Mouse (Mus musculus): ENCODE measurements at regions not wholly inside any gene's neighbourhood (a gene's known extent, or its start where the extent isn't known, plus 50 kb on each side); places are given as distances from the start of the nearest gene placed in this dataset.
A peak's percentile ranks its signal among the peaks of the same experiment; 100 is the strongest.

DNA sequence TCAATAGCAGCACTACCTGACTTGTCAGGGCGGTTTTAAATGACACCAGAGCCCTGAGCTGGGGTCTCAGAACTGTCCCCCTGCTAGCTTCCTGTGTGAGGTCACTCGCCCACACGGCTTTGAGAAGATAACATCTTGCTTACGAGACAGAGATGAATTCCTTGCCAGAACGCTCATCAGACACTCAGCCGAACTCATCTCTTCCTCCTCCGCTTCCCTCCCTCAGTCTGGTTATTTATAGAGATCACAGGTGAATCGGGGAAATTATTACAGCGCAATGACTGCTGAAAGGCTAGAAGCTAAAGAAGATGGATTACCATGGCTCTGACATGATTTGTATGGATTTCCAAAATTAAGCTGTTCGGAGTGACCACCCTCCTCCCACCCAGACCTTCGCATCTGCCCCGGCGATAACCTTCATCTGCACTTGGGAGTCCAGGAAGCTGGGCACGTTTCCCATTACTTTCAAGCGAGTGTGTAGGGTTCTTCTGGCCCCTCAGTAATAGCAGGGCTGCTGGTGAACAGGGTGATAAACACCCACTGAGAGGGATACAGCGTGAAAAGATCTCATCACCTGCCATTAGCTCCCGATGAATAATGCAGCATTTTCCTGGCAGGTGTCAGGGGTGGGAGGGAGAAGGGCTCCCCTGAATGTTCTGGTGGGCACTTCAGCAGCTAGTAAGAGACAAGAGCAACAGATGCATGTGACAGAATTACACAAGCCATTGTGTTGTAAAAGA is 430.4 kb downstream of the Psat1 start:
- no peaks in the 10 kb centered on the region for H3K9me3 ChIP-seq (ENCODE audit: low read length)
- H3K27ac ChIP-seq (ENCODE audit: low read depth, low read length): 0 out of 2 replicates have a peak overlapping the region, but pooled peaks have one; percentile 46
- peak; percentile 27 for DNase-seq
- peak overlapping the region; percentile 31 for H3K4me2 ChIP-seq (ENCODE audit: low read depth)
- H3K9ac ChIP-seq: peak overlapping the region; percentile 22
- 47% methylated on average over 17 of the region's 17 CpGs for WGBS
- 0 out of 2 replicates have a peak overlapping the region, but pooled peaks have one; percentile 7 for H3K4me3 ChIP-seq (ENCODE audit: low read depth, low read length)
- no peaks in the 10 kb centered on the region for H3K27me3 ChIP-seq (ENCODE audit: insufficient read depth, low read length)
- no peaks in the 10 kb centered on the region for H3K36me3 ChIP-seq (ENCODE audit: insufficient read depth)
- H3K4me1 ChIP-seq (ENCODE audit: insufficient read depth): no peaks in the 10 kb centered on the region; the same call in 1 of the 2 replicates
- ATAC-seq: peak; percentile 60; the same call in 1 of the 2 replicates
- TF ChIP-seq CTCF (IDR thresholded peaks at IDR 0.05; ENCODE audit: low read depth): no peak

DNA sequence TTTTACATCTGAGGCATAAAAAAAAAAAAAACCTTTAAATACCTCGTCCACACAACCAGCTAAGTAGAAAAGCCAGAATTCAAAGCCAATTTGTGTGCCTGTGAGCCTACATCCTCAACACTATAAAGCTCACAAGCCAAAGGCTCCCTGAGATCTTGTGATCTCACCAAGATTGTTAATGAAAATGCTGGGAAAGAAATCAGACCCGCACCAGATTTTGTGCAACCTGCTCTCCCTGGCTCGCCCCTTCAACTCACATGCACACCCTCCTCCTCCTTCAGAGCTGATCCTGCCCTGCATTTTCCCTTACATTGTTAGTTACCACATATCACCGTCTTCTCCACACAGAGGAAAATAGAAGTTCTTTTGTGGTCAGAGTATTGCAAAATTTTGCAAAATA is 433.9 kb downstream of the Psat1 start:
- 67% methylated on average over 4 of the region's 4 CpGs for WGBS
- H3K9ac ChIP-seq: no peak overlapping the region

DNA sequence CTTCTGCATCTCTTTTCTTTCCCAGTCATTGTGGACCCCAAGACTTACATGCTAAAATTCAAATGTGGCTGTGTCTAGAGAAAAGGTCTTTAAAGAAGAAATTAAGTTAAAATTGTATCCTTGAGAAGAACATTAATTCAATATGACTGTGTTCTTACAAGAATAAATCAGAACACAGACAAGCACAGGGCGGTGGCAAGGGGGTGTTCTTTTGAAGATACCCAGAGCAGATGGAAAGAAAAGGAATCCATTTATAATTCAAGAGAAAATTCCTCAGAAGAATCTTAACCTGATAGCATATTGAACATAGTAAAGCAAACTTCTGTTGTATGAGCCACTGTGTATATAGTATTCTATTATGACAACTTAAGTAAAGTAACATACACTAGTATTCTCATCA is 436.7 kb downstream of the Psat1 start:
- H3K9me3 ChIP-seq (ENCODE audit: low read length): no peaks in the 10 kb centered on the region
- H3K27ac ChIP-seq (ENCODE audit: low read depth, low read length): no peak overlapping the region
- no peaks in the 10 kb centered on the region for H3K4me1 ChIP-seq (ENCODE audit: insufficient read depth)
- H3K4me3 ChIP-seq (ENCODE audit: low read depth, low read length): no peak overlapping the region
- 98% methylated on average over 1 of the region's 1 CpGs for WGBS
- ATAC-seq (no peak), DNase-seq (no peak)
- no peak overlapping the region for H3K4me2 ChIP-seq (ENCODE audit: low read depth)
- no peak overlapping the region for H3K9ac ChIP-seq
- TF ChIP-seq CTCF (IDR thresholded peaks at IDR 0.05; ENCODE audit: low read depth): no peak
- H3K36me3 ChIP-seq (ENCODE audit: insufficient read depth): no peaks in the 10 kb centered on the region
- H3K27me3 ChIP-seq (ENCODE audit: insufficient read depth, low read length): no peaks in the 10 kb centered on the region

More for the DNA sequence above, 433.9 kb downstream of the Psat1 start:
- Histone ChIP-seq H3K9me3 (ENCODE audit: low read length) (no peaks in the 10 kb centered on the region), H3K27ac (ENCODE audit: low read depth, low read length) (no peak overlapping the region), H3K4me1 (ENCODE audit: insufficient read depth) (no peaks in the 10 kb centered on the region; the same call in 1 of the 2 replicates), H3K27me3 (ENCODE audit: insufficient read depth, low read length) (no peaks in the 10 kb centered on the region), H3K4me2 (ENCODE audit: low read depth) (no peak overlapping the region), H3K4me3 (ENCODE audit: low read depth, low read length) (no peak overlapping the region), H3K36me3 (ENCODE audit: insufficient read depth) (no peaks in the 10 kb centered on the region)
- peak; percentile 61; the same call in 1 of the 2 replicates for ATAC-seq
- TF ChIP-seq CTCF (IDR thresholded peaks at IDR 0.05; ENCODE audit: low read depth): no peak
- DNase-seq: peak; percentile 16

DNA sequence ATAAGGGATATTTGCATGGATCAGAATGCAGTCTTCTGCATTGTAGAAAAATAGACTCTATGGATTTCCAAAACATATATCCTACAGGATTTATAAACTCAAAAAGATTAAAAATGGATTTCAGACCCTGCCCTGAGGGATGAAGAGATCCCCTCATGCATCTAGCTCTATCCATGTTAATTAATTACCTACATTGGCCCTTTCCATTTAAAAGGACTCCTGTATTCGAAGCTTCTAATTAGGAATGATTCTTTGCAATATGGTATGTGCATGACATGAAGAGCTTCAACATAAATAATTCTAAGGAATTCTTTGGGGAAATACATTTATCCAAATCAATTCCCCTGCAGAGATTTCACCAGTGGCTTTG is 444.2 kb downstream of the Psat1 start:
- Histone ChIP-seq H3K27me3 (ENCODE audit: insufficient read depth, low read length) (0 out of 2 replicates have a peak, but pooled peaks cover 11% of the 10 kb centered on the region), H3K36me3 (ENCODE audit: insufficient read depth) (no peaks in the 10 kb centered on the region), H3K27ac (ENCODE audit: low read depth, low read length) (no peak overlapping the region), H3K9me3 (ENCODE audit: low read length) (no peaks in the 10 kb centered on the region), H3K9ac (no peak overlapping the region), H3K4me3 (ENCODE audit: low read depth, low read length) (no peak overlapping the region), H3K4me1 (ENCODE audit: insufficient read depth) (no peaks in the 10 kb centered on the region), H3K4me2 (ENCODE audit: low read depth) (no peak overlapping the region)
- no peak for ATAC-seq
- 17% methylated on average over 1 of the region's 1 CpGs for WGBS
- TF ChIP-seq CTCF (IDR thresholded peaks at IDR 0.05; ENCODE audit: low read depth): no peak
- no peak for DNase-seq

DNA sequence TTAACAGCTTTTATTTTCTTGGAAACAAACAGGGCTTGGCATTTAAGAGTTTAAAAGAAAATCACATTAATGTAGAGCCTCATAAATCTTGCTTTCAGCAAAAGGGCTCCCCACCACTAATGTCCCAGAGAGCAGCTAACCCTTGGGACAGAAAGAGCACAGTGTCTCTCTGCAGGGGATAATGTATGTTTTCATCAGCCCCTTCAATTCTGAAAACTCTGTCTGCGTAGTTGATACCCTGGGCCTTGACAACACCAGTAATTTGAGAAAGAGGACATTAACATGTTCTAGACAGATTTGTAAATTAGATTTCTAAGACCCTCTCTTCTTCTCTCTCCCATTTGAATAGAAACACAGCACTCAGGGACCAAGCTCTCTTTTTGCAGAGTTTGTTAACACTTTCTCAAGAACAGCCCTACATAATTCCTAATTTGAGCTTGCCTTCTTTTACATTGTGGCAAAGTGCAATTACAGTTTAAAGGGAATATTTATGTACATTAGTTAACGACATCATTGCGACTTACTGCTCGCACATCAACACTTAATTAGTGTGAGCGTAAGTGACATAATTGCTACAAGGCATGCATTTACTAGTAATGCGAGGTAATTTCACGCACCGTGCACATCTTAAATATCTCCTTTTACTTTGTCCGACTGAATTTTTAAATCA is 444.7 kb downstream of the Psat1 start:
- WGBS: 16% methylated on average over 9 of the region's 9 CpGs
- Histone ChIP-seq H3K4me1 (ENCODE audit: insufficient read depth) (no peaks in the 10 kb centered on the region), H3K4me2 (ENCODE audit: low read depth) (no peak overlapping the region), H3K27ac (ENCODE audit: low read depth, low read length) (no peak overlapping the region), H3K4me3 (ENCODE audit: low read depth, low read length) (no peak overlapping the region), H3K9ac (no peak overlapping the region), H3K36me3 (ENCODE audit: insufficient read depth) (no peaks in the 10 kb centered on the region), H3K9me3 (ENCODE audit: low read length) (no peaks in the 10 kb centered on the region), H3K27me3 (ENCODE audit: insufficient read depth, low read length) (0 out of 2 replicates have a peak, but pooled peaks cover 11% of the 10 kb centered on the region)
- TF ChIP-seq CTCF (IDR thresholded peaks at IDR 0.05; ENCODE audit: low read depth): no peak
- no peak for ATAC-seq
- DNase-seq: no peak

DNA sequence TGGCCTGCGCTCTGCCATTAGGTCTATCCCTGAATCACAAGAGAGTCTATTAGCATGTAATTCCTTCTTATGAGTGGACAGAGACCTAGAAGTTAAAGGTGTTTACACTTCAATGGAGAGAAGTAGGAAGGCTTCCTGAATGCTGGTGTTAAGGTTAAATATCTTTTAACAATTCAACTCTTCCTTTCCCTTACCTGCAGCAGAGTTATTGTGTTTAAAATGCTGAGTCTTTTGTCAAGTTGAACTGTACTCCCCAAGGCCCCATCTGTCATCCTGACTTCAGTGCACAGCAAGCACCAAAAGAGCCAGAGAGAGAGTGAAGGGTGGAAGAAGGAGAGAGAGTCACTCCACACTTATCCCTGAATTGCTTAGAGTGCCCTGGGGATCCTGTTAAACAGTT is 451.6 kb downstream of the Psat1 start:
- Histone ChIP-seq H3K4me2 (ENCODE audit: low read depth) (no peak overlapping the region), H3K27me3 (ENCODE audit: insufficient read depth, low read length) (no peaks in the 10 kb centered on the region), H3K9me3 (ENCODE audit: low read length) (no peaks in the 10 kb centered on the region), H3K36me3 (ENCODE audit: insufficient read depth) (no peaks in the 10 kb centered on the region), H3K9ac (no peak overlapping the region), H3K27ac (ENCODE audit: low read depth, low read length) (no peak overlapping the region), H3K4me1 (ENCODE audit: insufficient read depth) (no peaks in the 10 kb centered on the region), H3K4me3 (ENCODE audit: low read depth, low read length) (no peak overlapping the region)
- no peak for TF ChIP-seq CTCF (IDR thresholded peaks at IDR 0.05; ENCODE audit: low read depth)
- 84% methylated on average over 1 of the region's 1 CpGs for WGBS
- ATAC-seq (no peak), DNase-seq (no peak)

DNA sequence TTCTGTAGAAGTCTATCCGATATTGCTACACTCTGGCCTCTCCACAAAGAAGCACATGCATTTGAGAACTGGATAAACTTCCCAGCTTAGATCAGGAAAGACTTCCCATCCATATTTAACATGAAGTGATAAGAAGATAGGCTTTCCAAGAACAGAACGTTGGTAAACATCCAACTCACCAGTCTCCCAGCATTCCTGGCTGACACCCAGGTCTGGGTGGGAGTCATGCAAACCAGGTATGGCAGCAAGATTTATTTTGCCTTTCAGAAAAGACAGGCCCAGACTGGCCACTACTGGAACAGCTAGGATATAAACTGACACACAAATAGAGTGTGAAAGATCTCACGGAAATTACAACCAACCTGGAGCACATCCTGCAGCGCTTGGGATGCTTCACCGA is 459.6 kb downstream of the Psat1 start:
- peak; percentile 47 for DNase-seq

More for the DNA sequence above, 459.6 kb downstream of the Psat1 start:
- H3K27ac ChIP-seq (ENCODE audit: low read depth, low read length): no peak overlapping the region
- H3K36me3 ChIP-seq (ENCODE audit: insufficient read depth): no peaks in the 10 kb centered on the region
- H3K4me2 ChIP-seq (ENCODE audit: low read depth): no peak overlapping the region
- no peak for TF ChIP-seq CTCF (IDR thresholded peaks at IDR 0.05; ENCODE audit: low read depth)
- H3K9ac ChIP-seq: no peak overlapping the region
- no peaks in the 10 kb centered on the region for H3K4me1 ChIP-seq (ENCODE audit: insufficient read depth)
- peak; percentile 25; the same call in 1 of the 2 replicates for ATAC-seq
- no peak overlapping the region for H3K4me3 ChIP-seq (ENCODE audit: low read depth, low read length)
- H3K9me3 ChIP-seq (ENCODE audit: low read length): no peaks in the 10 kb centered on the region
- H3K27me3 ChIP-seq (ENCODE audit: insufficient read depth, low read length): no peaks in the 10 kb centered on the region
- 81% methylated on average over 5 of the region's 5 CpGs for WGBS
